Mouse (Mus musculus) CH12.LX (cell line): ENCODE measurements around the gene Il11. TPM values are rescaled to one million over a fixed set of nuclear protein-coding genes. Genes with fewer than 3 reads are reported as not detected.

ENCODE experiments used
- DNase-seq: peaks from one replicate; pipeline ENCODE4 v3.0.0-alpha.2; 2013; ENCODE audit errors: extremely low read depth
- H3K27ac ChIP-seq: 2 replicates; pipeline ENCODE4 v1.5.1; 2012; ENCODE audit warnings: low read depth, mild to moderate bottlenecking, control low read depth, moderate library complexity; ENCODE audit not compliant: insufficient read depth
- H3K27me3 ChIP-seq: replicated peaks from 2 replicates; pipeline ENCODE3; 2012; ENCODE audit warnings: inconsistent platforms
- H3K36me3 ChIP-seq, 2 experiments: replicated peaks in 1 of 2; 2 replicates each; pipeline versions ENCODE3 to v1.6.1; 2012; ENCODE audit warnings: inconsistent platforms in 1 of 2, low read length in 1 of 2, mild to moderate bottlenecking in 1 of 2, mixed read lengths in 1 of 2, moderate library complexity in 1 of 2; ENCODE audit not compliant: control insufficient read depth in 1 of 2, insufficient read depth in 1 of 2
- H3K4me1 ChIP-seq, 2 experiments: 2 replicates each; pipeline ENCODE4 v1.6.1; 2012; ENCODE audit warnings: inconsistent platforms in 1 of 2, moderate library complexity in 1 of 2; ENCODE audit not compliant: insufficient read depth in 2 of 2, control insufficient read depth in 1 of 2
- H3K4me2 ChIP-seq: 2 replicates; pipeline ENCODE4 v1.6.1; 2012; ENCODE audit warnings: low read depth, mild to moderate bottlenecking, control low read depth; ENCODE audit not compliant: poor library complexity, insufficient read depth, severe bottlenecking
- H3K4me3 ChIP-seq, 3 experiments: fragments of 150-350 bp in 1 of 3; sonication (generic) in 1 of 3; replicated peaks in 1 of 3; 2 replicates each; pipeline versions ENCODE3 to v1.5.1; 2011 to 2012; ENCODE audit warnings: low read depth in 2 of 3, low read length in 2 of 3, mild to moderate bottlenecking in 2 of 3, moderate library complexity in 2 of 3, control low read depth in 1 of 3, improper control_type of control experiment in 1 of 3, inconsistent platforms in 1 of 3, mixed read lengths in 1 of 3; ENCODE audit not compliant: poor library complexity in 1 of 3
- H3K79me2 ChIP-seq: replicated peaks from 2 replicates; pipeline ENCODE4 v1.6.1; 2012; ENCODE audit warnings: mild to moderate bottlenecking, moderate library complexity; ENCODE audit not compliant: control insufficient read depth, poor library complexity, insufficient read depth, severe bottlenecking; ENCODE audit errors: extremely low read depth
- H3K9ac ChIP-seq: 2 replicates; pipeline ENCODE4 v1.6.1; 2012; ENCODE audit warnings: low read depth, mild to moderate bottlenecking, control low read depth, moderate library complexity; ENCODE audit not compliant: insufficient read depth
- H3K9me3 ChIP-seq: replicated peaks from 2 replicates; pipeline ENCODE3; 2012; ENCODE audit warnings: low read length, inconsistent platforms, mixed read lengths
- BHLHE40 ChIP-seq: IDR thresholded peaks from 2 replicates; pipeline ENCODE4 v1.6.1; 2011; ENCODE audit warnings: mild to moderate bottlenecking, low read depth, low read length, improper control_type of control experiment
- CHD1 ChIP-seq: IDR thresholded peaks from 2 replicates; pipeline ENCODE4 v1.6.1; 2012; ENCODE audit warnings: low read depth, low read length, improper control_type of control experiment, inconsistent platforms
- CHD2 ChIP-seq: IDR thresholded peaks from 2 replicates; pipeline ENCODE4 v1.6.1; 2011; ENCODE audit warnings: low read length, improper control_type of control experiment
- CTCF ChIP-seq, 2 experiments: IDR thresholded peaks in 1 of 2; conservative IDR thresholded peaks in 1 of 2; 2 replicates each; pipeline ENCODE4 v1.5.1; 2011 to 2012; ENCODE audit warnings: low read depth in 2 of 2, low read length in 2 of 2, improper control_type of control experiment in 1 of 2, inconsistent platforms in 1 of 2, mild to moderate bottlenecking in 1 of 2, moderate library complexity in 1 of 2
- E2F4 ChIP-seq: IDR thresholded peaks from 2 replicates; pipeline ENCODE4 v1.6.1; 2011; ENCODE audit warnings: low read depth, low read length, improper control_type of control experiment; ENCODE audit not compliant: insufficient replicate concordance
- ELF1 ChIP-seq: IDR thresholded peaks from 2 replicates; pipeline ENCODE4 v1.6.1; 2014; ENCODE audit warnings: low read depth, mild to moderate bottlenecking, inconsistent platforms, low read length, improper control_type of control experiment
- EP300 ChIP-seq: IDR thresholded peaks from 2 replicates; pipeline ENCODE4 v1.6.1; 2011; ENCODE audit warnings: low read length, improper control_type of control experiment
- ETS1 ChIP-seq: conservative IDR thresholded peaks from 2 replicates; pipeline ENCODE4 v1.6.1; 2012; ENCODE audit warnings: low read depth, mild to moderate bottlenecking, inconsistent platforms, low read length, improper control_type of control experiment, moderate library complexity
- GABPA ChIP-seq: IDR thresholded peaks from 2 replicates; pipeline ENCODE4 v1.6.1; 2012; ENCODE audit warnings: low read depth, low read length, improper control_type of control experiment, inconsistent platforms; ENCODE audit not compliant: insufficient replicate concordance
- HCFC1 ChIP-seq: IDR thresholded peaks from 2 replicates; pipeline ENCODE4 v1.6.1; 2012; ENCODE audit warnings: low read depth, mild to moderate bottlenecking, inconsistent platforms, low read length, improper control_type of control experiment
- IRF4 ChIP-seq: IDR thresholded peaks from 2 replicates; pipeline ENCODE4 v1.6.1; 2014; ENCODE audit warnings: low read depth, mild to moderate bottlenecking, inconsistent platforms, low read length, improper control_type of control experiment
- JUN ChIP-seq: IDR thresholded peaks from 2 replicates; pipeline ENCODE4 v1.6.1; 2011; ENCODE audit warnings: low read depth, mild to moderate bottlenecking, low read length, improper control_type of control experiment, moderate library complexity; ENCODE audit not compliant: insufficient read depth
- JUND ChIP-seq: conservative IDR thresholded peaks from 2 replicates; pipeline ENCODE4 v1.6.1; 2011; ENCODE audit warnings: low read depth, low read length, improper control_type of control experiment
- KAT2A ChIP-seq: IDR thresholded peaks from 2 replicates; pipeline ENCODE4 v1.6.1; 2012; ENCODE audit warnings: low read length, improper control_type of control experiment, inconsistent platforms; ENCODE audit not compliant: insufficient replicate concordance
- MAFK ChIP-seq: IDR thresholded peaks from 2 replicates; pipeline ENCODE4 v1.6.1; 2011; ENCODE audit warnings: low read length, improper control_type of control experiment; ENCODE audit not compliant: insufficient replicate concordance
- MAX ChIP-seq: IDR thresholded peaks from 2 replicates; pipeline ENCODE4 v1.6.1; 2011; ENCODE audit warnings: low read length, improper control_type of control experiment
- MAZ ChIP-seq: IDR thresholded peaks from 2 replicates; pipeline ENCODE4 v1.6.1; 2012; ENCODE audit warnings: low read depth, mild to moderate bottlenecking, inconsistent platforms, low read length, improper control_type of control experiment, moderate library complexity
- MEF2A ChIP-seq: IDR thresholded peaks from 2 replicates; pipeline ENCODE4 v1.6.1; 2014; ENCODE audit warnings: low read depth, mild to moderate bottlenecking, inconsistent platforms, low read length, improper control_type of control experiment, borderline replicate concordance
- MXI1 ChIP-seq: IDR thresholded peaks from 2 replicates; pipeline ENCODE4 v1.6.1; 2011; ENCODE audit warnings: mild to moderate bottlenecking, low read depth, low read length, improper control_type of control experiment
- MYC ChIP-seq: IDR thresholded peaks from 2 replicates; pipeline ENCODE4 v1.6.1; 2011; ENCODE audit warnings: low read depth, mild to moderate bottlenecking, improper control_type of control experiment, low read length
- NELFE ChIP-seq: IDR thresholded peaks from 2 replicates; pipeline ENCODE4 v1.6.1; 2011; ENCODE audit warnings: low read depth, low read length, improper control_type of control experiment
- NRF1 ChIP-seq: IDR thresholded peaks from 2 replicates; pipeline ENCODE4 v1.6.1; 2014; ENCODE audit warnings: low read depth, mild to moderate bottlenecking, inconsistent platforms, low read length, improper control_type of control experiment, moderate library complexity
- PAX5 ChIP-seq: IDR thresholded peaks from 2 replicates; pipeline ENCODE4 v1.6.1; 2012; ENCODE audit warnings: low read length, inconsistent platforms, mixed read lengths
- POLR2A ChIP-seq: IDR thresholded peaks from 2 replicates; pipeline ENCODE4 v1.6.1; 2011; ENCODE audit warnings: low read depth, mild to moderate bottlenecking, improper control_type of control experiment, low read length
- POLR2AphosphoS2 ChIP-seq: IDR thresholded peaks from 2 replicates; pipeline ENCODE4 v1.6.1; 2011; ENCODE audit warnings: low read depth, low read length, improper control_type of control experiment
- RAD21 ChIP-seq: IDR thresholded peaks from 2 replicates; pipeline ENCODE4 v1.6.1; 2011; ENCODE audit warnings: low read depth, mild to moderate bottlenecking, low read length, improper control_type of control experiment, moderate library complexity
- RCOR1 ChIP-seq: conservative IDR thresholded peaks from 2 replicates; pipeline ENCODE4 v1.6.1; 2012; ENCODE audit warnings: low read depth, mild to moderate bottlenecking, inconsistent platforms, low read length, improper control_type of control experiment
- SIN3A ChIP-seq: IDR thresholded peaks from 2 replicates; pipeline ENCODE4 v1.6.1; 2012; ENCODE audit warnings: low read length, improper control_type of control experiment, inconsistent platforms
- SMC3 ChIP-seq: IDR thresholded peaks from 2 replicates; pipeline ENCODE4 v1.6.1; 2011; ENCODE audit warnings: low read depth, low read length, improper control_type of control experiment
- TBP ChIP-seq: conservative IDR thresholded peaks from 2 replicates; pipeline ENCODE4 v1.6.1; 2011; ENCODE audit warnings: low read depth, low read length, improper control_type of control experiment
- TCF12 ChIP-seq: IDR thresholded peaks from 2 replicates; pipeline ENCODE4 v1.6.1; 2014; ENCODE audit warnings: low read depth, mild to moderate bottlenecking, inconsistent platforms, low read length, improper control_type of control experiment
- UBTF ChIP-seq: IDR thresholded peaks from 2 replicates; pipeline ENCODE4 v1.6.1; 2012; ENCODE audit warnings: low read depth, mild to moderate bottlenecking, inconsistent platforms, low read length, improper control_type of control experiment, moderate library complexity
- USF1 ChIP-seq: IDR thresholded peaks from 2 replicates; pipeline ENCODE4 v1.6.1; 2014; ENCODE audit warnings: low read depth, mild to moderate bottlenecking, inconsistent platforms, low read length, improper control_type of control experiment
- USF2 ChIP-seq: conservative IDR thresholded peaks from 2 replicates; pipeline ENCODE4 v1.6.1; 2011; ENCODE audit warnings: low read depth, low read length, improper control_type of control experiment
- ZC3H11A ChIP-seq: IDR thresholded peaks from 2 replicates; pipeline ENCODE4 v1.6.1; 2012; ENCODE audit warnings: low read depth, mild to moderate bottlenecking, inconsistent platforms, low read length, improper control_type of control experiment
- ZKSCAN1 ChIP-seq: IDR thresholded peaks from 2 replicates; pipeline ENCODE4 v1.6.1; 2012; ENCODE audit warnings: low read depth, inconsistent platforms, low read length, improper control_type of control experiment, borderline replicate concordance
- ZMIZ1 ChIP-seq: IDR thresholded peaks from 2 replicates; pipeline ENCODE4 v1.6.1; 2012; ENCODE audit warnings: low read depth, mild to moderate bottlenecking, inconsistent platforms, low read length, improper control_type of control experiment
- ZNF384 ChIP-seq: IDR thresholded peaks from 2 replicates; pipeline ENCODE4 v1.6.1; 2012; ENCODE audit warnings: low read depth, low read length, improper control_type of control experiment, inconsistent platforms
- dilution Hi-C: fragments of 300-500 bp; cut with MboI; formaldehyde crosslinking; loops from 2 replicates; pipeline ENCODE4 v1.14.3; 2020; ENCODE audit warnings: low sequenced_read_pairs; ENCODE audit not compliant: extremely low pct_unique_long_range_greater_than_20kb, extremely low pct_ligation_motif_present
- in situ Hi-C: fragments of 300-500 bp; cut with MboI; formaldehyde crosslinking; loops from 3 replicates; pipeline ENCODE4 v1.14.3; 2019; ENCODE audit warnings: low sequenced_read_pairs, low pct_ligation_motif_present, low pct_unique_long_range_greater_than_20kb, mixed read lengths
- polyA plus RNA-seq: library from polyadenylated mRNA; unstranded; fragments of >175 nt; gene quantifications from 2 replicates; pipeline ENCODE4 v1.2.1, GENCODE M21; 2012; ENCODE audit warnings: low read depth; ENCODE audit not compliant: insufficient read length
- total RNA-seq, 2 experiments: library from RNA; depleted of rRNA; stranded (reverse); fragments of 300-350 nt in 1 of 2; fragments of >200 nt in 1 of 2; gene quantifications; 2 replicates each; pipeline ENCODE4 v1.2.3; 2012 to 2014

The Il11 gene
- total and polyA plus RNA-seq, 3 experiments, result 0.17 TPM; not detected in 2

GRCm38 (mm10) chr7:4792278-4793212 is 9.9 kb upstream of the Il11 start, which contains the start of gene Rpl28:
Rpl28 (plus strand) TSS chr7:4792874.
- peak within 1 kb of the TSS; percentile 89 for H3K27ac ChIP-seq
- peaks cover 24% of the 10 kb centered on the region for H3K79me2 ChIP-seq
- peaks cover 37 to 40% of the 10 kb centered on the region in 2 experiments for H3K36me3 ChIP-seq
- in situ Hi-C loops, result no loop called here
- H3K9me3 ChIP-seq, result no peaks in the 10 kb centered on the region
- peak within 1 kb of the TSS; percentile 98 for H3K4me2 ChIP-seq
- peak within 1 kb of the TSS; percentile 87 to 97 (median 91) for H3K4me3 ChIP-seq
- TF ChIP-seq NRF1, result peak; percentile 8; the same call in 1 of the 2 replicates
- no peak for TF ChIP-seq SMC3
- no peak for TF ChIP-seq ZKSCAN1
- peak; percentile 97 for TF ChIP-seq CHD2
- no peak; the same call in 1 of the 2 replicates for TF ChIP-seq MEF2A
- no peak; the same call in 1 of the 2 replicates for TF ChIP-seq MXI1
- TF ChIP-seq ELF1, result peak; percentile 84
- no peak for TF ChIP-seq ETS1
- peak; percentile 60 for TF ChIP-seq ZNF384
- peak; percentile 12; the same call in 1 of the 2 replicates for TF ChIP-seq SIN3A
- TF ChIP-seq BHLHE40, result no peak
- no peak for TF ChIP-seq JUND
- peak; percentile 94 for TF ChIP-seq NELFE
- 0 out of 2 replicates have a peak, but pooled peaks have one; percentile 54 for TF ChIP-seq UBTF
- peak; percentile 98 for TF ChIP-seq TCF12
- TF ChIP-seq RAD21, result no peak
- TF ChIP-seq CHD1, result peak; percentile 94
- TF ChIP-seq TBP, result peak; percentile 98
- TF ChIP-seq ZC3H11A, result no peak
- no peak for TF ChIP-seq E2F4
- TF ChIP-seq ZMIZ1, result peak; percentile 68; the same call in 1 of the 2 replicates
- TF ChIP-seq CTCF (conservative IDR thresholded peaks at IDR 0.05 in 1 of 2, IDR thresholded peaks at IDR 0.05 in 1 of 2; ENCODE audit: low read depth in 2 of 2, low read length in 2 of 2), result no peak
- peak; percentile 92 for TF ChIP-seq MAX
- TF ChIP-seq HCFC1, result peak; percentile 91
- TF ChIP-seq EP300, result 0 out of 2 replicates have a peak, but pooled peaks have one; percentile 12
- TF ChIP-seq MYC, result peak; percentile 97
- TF ChIP-seq MAFK, result no peak
- no peak for TF ChIP-seq USF1
- no peak for TF ChIP-seq IRF4
- TF ChIP-seq RCOR1, result no peak
- peak; percentile 97 for TF ChIP-seq POLR2A
- TF ChIP-seq USF2, result no peak
- no peak for TF ChIP-seq JUN
- no peak; the same call in 1 of the 2 replicates for TF ChIP-seq GABPA
- TF ChIP-seq MAZ, result no peak
- peak; percentile 96; the same call in 1 of the 2 replicates for TF ChIP-seq POLR2AphosphoS2
- TF ChIP-seq PAX5, result no peak
- peak; percentile 90 for TF ChIP-seq KAT2A
- H3K27me3 ChIP-seq, result peaks cover 3% of the 10 kb centered on the region
- peaks cover 5 to 36% of the 10 kb centered on the region in 2 experiments; a peak in 2 of 4 replicates for H3K4me1 ChIP-seq
- peak; percentile 98 for DNase-seq
- H3K9ac ChIP-seq, result peak within 1 kb of the TSS; percentile 98
- dilution Hi-C loops, result no loop called here
